Mouse (Mus musculus): Measurements from ENCODE around the gene Ror1.

Gene Ror1

DNA sequence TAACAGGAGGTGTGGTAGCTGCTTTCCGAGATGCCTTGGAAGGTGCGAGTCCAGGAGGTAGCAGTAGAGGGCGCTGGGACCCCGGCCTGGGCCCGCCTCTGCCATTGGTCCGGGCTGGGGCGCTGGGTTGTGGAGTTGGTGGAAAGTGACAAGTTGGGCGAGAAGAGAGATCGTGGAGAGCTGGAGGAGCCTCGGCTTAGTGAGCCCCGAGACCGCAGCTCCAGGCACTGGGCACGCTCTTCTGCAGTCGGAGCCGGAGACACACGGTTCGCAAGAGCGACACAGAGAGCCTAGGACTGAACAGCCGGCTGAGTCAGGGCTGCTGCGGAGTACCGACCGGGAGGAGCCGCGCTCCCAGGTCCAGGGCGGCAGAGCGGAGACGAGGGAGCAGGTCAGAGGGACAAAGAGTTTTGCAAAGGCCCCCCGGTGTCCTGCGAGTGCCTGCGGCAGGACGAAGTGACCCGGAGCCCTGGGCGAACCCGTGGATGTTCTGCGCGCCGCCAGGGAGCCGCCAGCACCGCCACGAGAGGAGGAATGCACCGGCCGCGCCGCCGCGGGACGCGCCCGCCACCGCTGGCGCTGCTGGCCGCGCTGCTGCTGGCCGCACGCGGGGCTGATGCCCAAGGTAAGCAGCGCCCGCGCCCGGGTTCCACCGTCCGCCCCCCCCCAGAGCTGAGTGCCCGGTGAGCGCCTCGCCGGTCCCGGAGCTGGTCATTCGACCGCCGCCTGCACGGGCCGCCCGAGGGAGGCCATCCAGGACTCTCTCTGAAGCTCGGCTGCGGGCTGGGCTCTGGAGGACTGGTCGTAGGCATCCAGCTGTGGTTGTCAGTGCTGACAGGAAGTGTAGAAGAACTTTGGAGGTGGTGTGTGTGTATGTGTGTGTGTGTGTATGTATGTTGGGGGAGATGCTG, at the start of gene Ror1:
TSS of gene Ror1 (plus strand) at position 107 of the 911 bp plus-strand sequence.
- DNase-seq (ENCODE audit: low spot score) = peak; percentile 82

DNA sequence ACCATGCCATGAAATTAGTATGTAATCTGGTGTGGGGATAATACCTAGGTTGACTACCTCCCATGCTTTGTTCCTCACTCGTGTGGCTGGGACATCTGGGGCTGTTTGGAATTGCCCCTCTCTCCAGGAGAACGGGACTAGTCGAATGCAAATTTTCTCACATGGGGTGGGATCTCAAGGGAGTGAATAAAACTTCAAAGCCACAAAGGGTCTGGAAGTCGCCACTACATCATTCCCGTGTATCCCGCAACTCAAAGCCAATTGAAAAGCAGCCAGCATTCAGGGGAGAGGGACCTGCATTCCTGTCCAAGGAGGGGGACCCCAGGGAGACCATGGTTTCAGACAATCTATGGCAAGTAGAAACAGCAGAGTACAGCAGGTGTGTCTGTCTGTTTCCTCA, 48.5 kb upstream of the Ror1 start:
- DNase-seq (ENCODE audit: low spot score) = no peak

DNA sequence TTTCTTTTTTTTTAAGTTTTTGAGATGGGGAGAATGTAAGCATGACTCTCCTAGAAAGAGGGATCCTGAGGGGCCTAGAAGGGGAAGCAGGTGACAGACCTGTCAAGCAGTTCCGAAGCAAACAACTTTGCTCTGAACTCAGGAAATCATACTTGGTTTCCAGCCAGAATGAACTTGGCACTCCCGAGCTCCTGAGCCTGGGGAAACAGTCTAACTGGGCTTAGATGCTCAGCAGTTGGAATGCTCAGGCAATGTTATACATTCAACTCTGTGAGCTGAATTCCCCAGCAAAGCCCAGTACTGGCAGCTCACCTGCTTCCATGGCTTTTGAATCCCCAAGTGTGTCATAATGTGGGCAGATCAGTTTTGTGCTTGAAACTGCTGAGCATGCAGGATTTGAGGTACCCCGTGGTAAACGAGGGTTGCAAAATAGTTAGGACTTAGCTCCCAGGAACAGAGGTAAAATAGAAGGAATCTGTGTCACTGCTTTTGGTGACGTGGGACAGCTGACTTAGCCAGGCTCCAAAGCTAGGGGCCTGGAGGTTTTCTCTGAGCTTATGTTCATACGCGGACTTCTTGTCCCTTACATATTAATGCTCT, 47.1 kb upstream of the Ror1 start:
- no peak for DNase-seq (ENCODE audit: low spot score)

DNA sequence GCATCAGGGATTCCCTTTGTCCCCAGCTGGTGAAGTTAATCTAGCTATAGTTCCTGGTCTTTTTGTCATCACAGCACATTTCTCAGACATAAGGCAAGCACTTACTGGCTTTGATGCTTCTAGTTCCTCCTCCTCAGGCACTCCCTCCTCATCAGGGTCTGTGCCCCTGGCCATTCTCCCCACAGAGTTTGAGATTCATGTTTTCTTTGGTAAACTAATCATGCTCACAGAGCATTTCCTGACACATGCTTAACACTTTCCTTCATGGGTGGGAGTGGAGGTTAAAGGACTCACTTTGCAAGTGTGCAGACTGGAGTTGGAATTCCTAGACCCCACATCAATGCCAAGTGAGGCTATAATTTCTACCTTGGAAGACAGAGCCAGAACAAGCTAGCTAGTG, 43.8 kb upstream of the Ror1 start:
- DNase-seq (ENCODE audit: low spot score) = no peak

DNA sequence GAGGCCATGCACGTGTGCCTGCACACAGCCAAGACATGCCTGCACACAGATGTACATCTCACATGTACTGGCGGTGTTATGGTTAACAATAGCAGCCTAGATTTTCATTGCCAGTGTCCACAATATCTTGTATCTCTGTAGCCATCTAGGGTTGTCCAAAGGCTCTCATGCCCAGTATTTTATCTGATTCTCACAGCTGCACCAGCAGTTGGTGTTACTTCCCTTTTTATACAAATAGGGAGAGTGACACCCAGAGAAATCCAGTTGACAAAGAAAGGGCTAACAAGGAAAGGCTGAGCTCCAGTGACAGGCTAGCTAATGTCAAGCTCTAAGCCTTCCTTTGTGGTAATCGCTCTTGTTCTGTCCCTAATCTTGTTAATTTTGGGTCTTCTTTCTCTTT, 43.3 kb upstream of the Ror1 start:
- DNase-seq (ENCODE audit: low spot score) = no peak

DNA sequence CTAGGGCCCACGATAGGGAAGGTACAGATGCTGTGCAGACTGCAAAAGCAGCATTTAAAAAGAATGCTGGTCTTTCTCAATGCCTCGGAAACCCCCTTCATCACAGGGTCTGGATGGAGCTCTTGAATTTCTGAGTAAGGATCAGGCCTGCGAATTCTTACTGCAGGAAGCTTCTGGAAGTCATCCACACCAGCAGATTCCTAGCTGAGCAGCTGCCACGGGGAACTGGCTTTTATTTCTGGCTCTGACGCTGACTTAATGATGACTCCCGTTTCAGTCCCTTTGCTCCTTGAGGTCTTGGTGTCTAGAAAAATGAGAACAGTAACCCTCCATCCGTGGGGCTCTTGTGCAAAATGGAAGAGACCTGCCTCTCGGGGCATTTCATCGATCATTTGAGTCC, 39.5 kb upstream of the Ror1 start:
- no peak for DNase-seq (ENCODE audit: low spot score)

DNA sequence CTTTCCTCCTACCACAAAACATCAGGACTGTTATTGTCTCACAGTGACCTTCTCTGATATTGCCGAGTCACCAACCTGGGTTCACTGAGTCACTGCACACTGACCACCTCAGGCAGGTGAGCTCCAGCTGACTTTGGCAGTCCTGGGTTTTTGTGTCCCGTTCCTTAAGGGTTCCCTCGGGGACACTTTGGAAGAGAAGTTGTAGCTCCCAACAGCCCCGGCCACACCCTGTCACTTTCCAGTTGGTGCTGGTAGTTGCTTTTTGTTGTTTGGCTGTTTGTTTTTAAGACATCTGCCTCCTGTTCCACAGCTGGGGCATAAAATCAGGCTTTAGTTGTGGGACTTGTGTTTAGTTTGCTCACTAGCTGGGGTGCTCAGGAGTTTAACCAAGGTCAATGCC, 39.1 kb upstream of the Ror1 start:
- no peak for DNase-seq (ENCODE audit: low spot score)

DNA sequence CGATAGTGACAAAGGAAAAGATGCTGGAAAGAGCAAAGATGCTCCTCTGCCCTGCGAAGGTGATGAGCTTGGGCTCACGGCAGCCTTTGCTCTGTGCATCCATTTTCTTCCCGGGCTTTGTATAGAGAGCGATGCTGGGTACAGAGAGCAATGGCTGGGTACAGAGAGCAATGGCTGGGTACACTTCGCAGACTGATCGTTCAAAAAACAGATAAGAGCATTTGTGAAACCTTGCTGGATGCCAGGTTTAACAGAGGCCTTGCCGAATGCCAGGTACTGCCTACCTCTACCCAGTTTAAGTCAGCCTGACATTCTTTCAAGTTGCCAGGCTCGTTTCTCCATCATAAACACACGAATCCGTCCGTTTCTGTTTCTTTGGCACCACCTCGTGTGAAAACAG, 38.2 kb upstream of the Ror1 start:
- no peak for DNase-seq (ENCODE audit: low spot score)

DNA sequence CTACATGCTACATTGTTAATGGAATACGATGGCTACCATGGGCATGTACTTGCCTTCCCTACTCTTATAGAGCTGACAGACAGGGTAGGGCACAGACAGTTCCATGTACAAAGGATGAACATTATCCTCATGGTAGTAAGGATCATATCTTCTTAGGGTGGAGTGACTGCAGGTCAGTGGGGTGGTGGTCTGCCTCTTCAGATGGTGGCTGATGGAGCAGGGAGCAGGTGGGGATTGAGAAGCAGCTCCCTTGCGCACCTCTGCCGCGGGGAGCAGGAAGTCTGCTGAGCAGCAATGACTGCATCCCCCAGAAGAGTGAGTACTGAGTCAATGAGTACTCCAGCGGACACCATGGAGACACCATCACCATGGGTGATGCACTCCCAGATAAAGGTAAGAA, 37.0 kb upstream of the Ror1 start:
- DNase-seq (ENCODE audit: low spot score) = no peak

DNA sequence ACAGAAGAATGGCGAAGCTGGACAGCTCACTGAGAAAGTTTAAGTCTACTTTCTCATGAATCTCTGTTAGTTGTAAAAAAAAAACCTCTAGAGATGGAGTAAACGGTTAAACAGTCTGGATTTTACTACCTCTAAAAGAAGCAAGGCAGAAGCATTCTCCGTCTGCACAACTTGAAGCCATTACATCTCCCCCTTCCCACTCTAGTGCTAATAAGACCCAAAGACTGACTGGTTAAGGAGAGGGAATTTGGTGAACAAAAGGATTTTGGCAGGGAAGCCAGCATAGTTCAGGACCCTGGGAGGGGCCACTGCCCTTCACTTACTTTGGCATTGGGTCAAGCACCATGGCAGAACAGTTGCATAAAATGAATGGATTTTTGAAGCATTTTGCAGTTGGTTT, 35.8 kb upstream of the Ror1 start:
- no peak for DNase-seq (ENCODE audit: low spot score)

DNA sequence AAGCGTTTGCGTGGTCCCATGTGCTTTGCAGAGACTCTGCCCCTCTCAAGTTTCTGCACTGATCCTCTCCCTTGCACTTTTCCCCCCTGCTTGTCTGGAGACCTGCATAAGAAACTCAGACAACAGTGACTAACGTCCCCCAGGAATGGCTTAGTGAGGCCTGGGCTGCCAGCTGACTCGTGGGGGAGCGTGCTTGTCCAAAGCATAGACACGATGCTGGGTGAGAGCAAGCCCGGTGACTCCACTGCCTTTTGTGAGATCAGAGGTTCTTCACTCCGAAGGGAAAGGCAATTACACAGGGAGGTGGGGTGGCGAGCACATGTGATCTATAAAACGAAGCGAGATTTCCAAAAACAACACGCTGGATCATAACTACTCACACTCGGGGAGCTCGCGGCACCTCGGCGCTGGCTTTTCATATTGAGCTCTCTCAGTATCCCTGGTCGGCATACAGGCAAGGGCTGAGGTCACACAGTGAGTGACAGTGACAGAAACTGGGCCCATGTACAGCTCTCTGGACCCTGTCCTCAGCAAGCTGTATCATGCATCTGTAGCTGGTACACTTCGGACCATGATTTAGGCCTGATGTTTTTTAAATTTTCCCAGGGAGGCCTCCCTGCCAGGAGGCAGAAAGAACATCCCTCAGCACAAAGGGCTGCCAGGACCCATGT, 34.1 kb upstream of the Ror1 start:
- no peak for DNase-seq (ENCODE audit: low spot score)

DNA sequence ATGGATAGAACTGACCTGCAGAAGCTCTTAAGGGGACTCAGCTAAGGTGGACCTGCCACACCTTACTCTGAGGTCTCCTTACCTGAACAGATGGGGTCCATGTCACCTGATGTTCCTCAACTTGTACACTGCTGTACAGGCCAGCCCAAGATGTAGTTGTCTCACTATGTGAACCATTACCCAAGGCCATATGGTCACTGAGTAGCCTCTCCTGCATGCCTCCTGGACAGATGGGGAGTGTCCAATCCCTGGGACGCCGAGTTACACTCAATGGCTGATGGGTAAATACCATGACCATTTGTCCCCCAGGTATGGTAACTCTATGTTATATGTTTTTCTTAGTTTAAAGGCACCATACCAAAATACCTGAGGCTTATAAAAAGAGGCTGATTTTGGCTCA, 29.9 kb upstream of the Ror1 start:
- DNase-seq (ENCODE audit: low spot score) = no peak

DNA sequence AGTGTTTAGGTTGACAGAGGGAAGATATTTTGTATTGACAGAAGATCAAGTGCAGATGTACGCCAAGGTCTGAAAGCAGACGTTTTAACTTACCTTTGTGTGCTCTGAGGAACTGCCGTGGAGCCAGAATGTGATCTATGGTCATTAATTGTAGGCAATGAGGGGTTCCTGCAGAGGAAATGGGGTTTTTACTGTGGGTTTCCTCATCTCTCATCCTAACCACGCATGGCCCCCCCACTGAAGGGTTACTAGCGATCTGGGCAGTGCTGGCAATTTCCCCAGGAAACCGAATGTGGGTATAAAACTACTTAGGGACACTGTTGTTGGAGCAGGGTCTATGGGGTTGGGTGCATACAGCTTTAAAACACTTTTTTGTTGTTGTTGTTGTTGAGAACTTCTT, 25.5 kb upstream of the Ror1 start:
- no peak for DNase-seq (ENCODE audit: low spot score)

DNA sequence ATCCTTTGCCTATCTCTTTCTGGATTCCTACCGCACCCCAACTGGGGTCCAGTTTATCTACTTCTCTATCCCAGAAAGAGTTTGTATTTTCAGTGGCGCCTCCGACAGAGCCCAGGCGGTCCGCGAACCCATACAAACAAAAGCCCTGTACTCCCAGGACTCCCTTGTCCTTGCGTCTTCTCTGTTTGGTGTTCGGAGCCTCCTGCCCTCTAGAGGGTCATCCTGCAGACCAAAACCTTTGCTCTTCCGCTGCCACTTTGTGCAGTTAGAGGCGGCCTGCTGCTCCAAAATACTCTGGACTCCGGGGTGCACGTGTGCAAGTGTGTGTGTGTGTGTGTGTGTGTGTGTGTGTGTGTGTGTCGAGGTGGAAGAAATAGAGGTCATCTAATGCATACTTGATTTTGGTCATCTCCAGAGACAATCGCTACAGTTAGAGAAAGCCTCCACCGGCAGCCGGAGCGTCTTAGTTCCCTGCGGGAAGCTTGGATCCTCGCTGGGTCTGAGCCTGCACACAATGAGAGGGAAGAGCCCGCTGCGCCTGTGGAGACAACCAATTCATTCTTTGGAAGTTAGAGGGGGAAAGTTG, 1.1 kb downstream of the Ror1 start:
- no peak for DNase-seq (ENCODE audit: low spot score)

DNA sequence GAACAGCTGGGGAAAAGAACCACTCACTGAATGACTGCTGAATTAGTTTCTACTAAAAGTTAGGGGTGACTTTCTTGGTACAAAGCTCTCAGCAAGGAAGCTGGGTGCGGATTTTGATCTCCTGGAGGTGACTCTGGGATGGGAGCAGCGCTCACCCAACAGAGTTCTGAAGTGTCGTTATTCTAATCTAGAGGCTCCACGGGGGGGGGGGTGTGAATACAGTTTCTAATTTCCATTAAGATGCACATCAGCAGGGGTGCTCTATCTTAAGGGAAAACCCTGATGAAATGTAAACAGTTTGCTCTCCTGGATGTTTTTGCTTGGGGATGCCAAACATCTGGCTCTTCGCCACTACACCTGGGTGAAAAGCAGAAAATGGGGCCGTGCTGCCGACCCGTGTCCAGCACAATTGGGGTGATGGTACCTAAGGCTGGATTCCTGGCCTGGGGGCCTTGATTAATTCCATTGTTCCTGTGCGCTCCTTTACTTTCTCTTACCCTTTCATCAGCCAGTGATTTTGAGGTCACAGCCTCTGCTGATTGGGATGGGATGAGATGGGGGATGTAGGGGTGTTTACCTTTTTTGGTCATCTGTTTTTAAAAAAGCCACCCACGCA, 1.9 kb downstream of the Ror1 start:
- DNase-seq (ENCODE audit: low spot score) = no peak

DNA sequence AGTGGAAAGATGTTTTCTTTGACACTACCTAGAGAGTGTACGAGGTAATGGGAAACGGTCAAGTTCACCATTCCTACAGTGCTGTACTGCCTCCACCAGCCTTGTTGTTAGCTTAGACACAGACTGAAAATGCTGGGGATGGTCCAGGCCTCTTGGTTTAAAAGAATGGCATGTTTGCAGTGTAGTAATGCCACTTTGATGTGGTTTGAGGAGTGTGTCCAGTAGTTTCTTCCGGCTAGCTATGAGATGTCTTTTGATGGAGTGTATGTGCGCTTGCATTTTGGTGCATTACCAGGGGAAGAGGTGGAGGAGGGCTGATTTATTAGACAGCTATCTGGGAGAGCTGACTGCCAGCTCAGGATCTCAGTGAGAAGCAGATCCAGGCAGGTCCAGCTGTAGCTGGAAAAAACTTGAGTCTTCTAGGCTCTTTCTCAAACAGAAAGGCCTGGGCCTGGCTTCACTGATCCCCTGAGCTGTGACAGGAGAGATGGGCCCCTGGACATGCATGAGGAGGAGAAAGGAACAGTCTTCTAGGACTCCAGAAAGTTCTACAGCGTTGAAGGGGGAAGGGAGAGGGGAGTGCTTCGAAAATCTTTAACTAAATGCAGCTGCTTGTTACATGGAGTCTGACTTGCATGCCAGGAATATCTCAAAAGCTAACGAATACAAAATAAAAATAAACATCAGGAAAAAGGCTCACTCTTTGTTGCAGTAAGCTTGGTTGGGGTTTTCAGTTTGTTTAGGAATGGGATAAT, 5.7 kb downstream of the Ror1 start:
- no peak for DNase-seq (ENCODE audit: low spot score)

DNA sequence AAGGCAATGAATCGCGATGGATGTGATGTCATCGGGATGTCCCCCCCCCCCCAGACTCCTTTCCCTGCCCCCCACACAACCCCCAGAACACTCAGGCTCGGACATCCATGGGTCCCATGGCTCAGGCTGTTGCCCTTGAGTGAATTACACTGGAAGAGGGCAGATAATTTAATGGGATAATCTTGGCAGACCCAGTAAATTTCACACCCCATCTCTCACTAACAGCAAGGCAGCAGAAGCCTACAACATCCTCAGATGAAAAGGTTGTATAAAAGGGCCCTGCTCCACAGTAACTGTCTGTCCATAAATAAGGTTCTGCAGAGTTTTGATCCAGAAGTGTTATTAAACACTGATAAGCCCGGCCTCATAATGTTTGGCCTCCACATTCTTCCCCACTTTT, 6.3 kb downstream of the Ror1 start:
- DNase-seq (ENCODE audit: low spot score) = no peak

DNA sequence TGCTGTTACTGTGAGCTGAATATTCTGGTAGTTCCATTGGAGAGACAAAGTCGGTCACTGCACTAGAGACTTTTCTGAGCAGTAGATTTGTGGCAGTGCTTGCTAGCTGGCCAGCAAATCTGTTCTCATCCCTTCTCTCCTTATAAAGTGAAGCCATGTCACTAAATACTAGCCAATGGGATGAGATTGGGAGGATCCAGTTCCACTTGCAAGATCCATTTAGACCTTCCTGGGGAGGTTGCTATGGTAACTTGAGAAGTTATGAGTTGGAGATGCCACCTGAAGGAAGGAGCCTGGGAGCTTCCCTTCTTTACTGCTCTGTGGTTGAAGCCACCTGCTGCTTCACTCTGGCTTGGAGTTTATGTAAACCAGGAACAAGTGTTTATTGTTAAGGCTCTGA, 8.7 kb downstream of the Ror1 start:
- DNase-seq (ENCODE audit: low spot score) = no peak

DNA sequence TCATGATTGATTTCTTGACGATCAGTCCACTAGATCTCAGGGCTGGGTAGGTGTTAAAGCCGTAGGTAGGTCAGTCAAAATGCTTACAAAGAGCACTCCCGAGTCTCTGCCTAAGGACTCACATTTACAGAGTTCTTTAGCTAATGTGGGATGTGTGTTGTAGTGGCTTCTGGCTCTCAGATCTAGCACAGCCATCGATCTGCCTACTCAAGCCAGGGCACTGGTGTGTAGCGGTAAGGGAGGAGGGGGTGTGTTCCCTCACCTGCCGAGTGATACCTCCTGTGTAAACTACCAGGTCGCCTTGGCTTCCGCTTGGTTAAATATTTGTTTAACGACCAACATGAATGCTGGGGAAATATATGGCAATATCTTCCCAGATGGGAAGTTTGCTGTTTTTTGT, 12.0 kb downstream of the Ror1 start:
- no peak for DNase-seq (ENCODE audit: low spot score)

DNA sequence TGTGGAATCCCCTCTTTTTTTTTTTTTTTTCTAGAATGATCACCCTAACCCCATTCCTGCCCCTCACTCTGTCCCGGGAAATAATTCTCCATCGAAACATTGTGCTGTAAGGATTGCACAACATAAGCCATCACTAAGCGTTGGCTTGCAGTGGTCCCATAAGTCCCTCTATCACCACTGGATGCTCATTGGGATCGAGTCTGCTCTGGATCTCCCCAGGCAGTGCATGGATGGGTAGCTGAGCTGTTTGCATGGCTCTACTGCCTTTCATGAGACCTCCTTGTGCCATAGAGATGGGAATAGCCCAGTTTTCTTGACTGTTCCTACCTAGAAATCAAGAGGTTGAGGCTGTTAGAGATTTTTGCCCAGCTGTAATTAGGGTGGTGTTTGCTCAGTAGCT, 13.0 kb downstream of the Ror1 start:
- DNase-seq (ENCODE audit: low spot score) = no peak

DNA sequence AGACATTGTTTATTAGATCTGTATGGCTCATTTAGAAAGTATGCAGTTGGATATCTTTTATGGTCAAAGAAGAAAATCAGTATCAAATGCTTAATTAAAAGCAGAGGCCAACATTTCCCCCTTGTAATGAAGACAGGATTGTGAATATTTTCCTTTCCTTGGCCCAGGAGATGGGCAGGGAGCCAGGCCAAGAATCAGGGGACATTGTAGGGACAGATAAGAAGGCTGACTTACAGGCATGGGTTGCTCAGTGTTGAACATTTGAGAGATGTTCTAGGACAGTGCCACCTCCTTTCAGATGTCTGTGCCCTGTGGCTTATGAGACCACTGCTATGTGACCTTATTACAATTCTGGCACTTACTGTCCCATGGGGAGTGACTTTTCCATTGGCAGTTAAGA, 18.6 kb downstream of the Ror1 start:
- no peak for DNase-seq (ENCODE audit: low spot score)

DNA sequence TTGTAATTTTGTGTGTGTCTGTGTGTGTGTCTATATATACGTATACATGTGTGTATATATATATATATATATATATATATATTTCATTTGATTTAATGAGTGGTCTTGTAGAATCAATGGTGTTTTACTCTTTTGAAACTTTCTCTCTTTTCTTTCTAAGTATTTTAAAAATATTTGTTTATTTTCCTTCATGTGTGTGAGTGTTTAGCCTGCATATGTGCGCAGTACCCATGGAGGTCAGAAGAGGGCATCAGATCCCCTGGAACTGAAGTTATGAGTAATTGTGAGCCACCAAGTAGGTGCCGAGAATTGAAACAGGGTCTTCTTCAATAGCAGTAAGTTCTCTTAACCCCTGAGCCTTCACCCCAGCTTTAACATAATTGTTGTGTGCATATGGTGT, 20.8 kb downstream of the Ror1 start:
- no peak for DNase-seq (ENCODE audit: low spot score)

Data from testis, postnatal 14 days (tissue).